Mouse (Mus musculus) bone marrow macrophage, adult 2 months (primary cell): Measurements from ENCODE around the gene Arfgap1. TPM values are rescaled to one million over a fixed set of nuclear protein-coding genes. Genes with fewer than 3 reads are reported as not detected.

Experiments
- H3K27ac ChIP-seq: 2 replicates; pipeline ENCODE4 v1.5.1; 2012; ENCODE audit warnings: low read depth, low read length; ENCODE audit not compliant: insufficient read depth
- H3K4me1 ChIP-seq: 2 replicates; pipeline ENCODE4 v1.6.1; 2012; ENCODE audit warnings: low read length; ENCODE audit not compliant: control insufficient read depth, insufficient read depth
- H3K4me3 ChIP-seq: 2 replicates; pipeline ENCODE4 v1.5.1; 2012; ENCODE audit warnings: mild to moderate bottlenecking, low read length, moderate library complexity; ENCODE audit not compliant: insufficient read depth
- CTCF ChIP-seq: IDR thresholded peaks from 2 replicates; pipeline ENCODE4 v1.5.1; 2012; ENCODE audit warnings: low read depth, mild to moderate bottlenecking, low read length, moderate library complexity
- POLR2A ChIP-seq: IDR thresholded peaks from 2 replicates; pipeline ENCODE4 v1.6.1; 2012; ENCODE audit warnings: mild to moderate bottlenecking, low read depth, low read length, borderline replicate concordance
- polyA plus RNA-seq: library from polyadenylated mRNA; stranded (reverse); fragments of >200 nt; gene quantifications from 2 replicates; pipeline ENCODE4 v1.2.4, GENCODE M21; 2012; ENCODE audit not compliant: missing spikeins, insufficient read depth, insufficient read length

Gene Arfgap1
- polyA plus RNA-seq, 1 experiment = 35.3 TPM

GRCm38 (mm10) chr2:180949947-180950346 is 17.1 kb upstream of the Arfgap1 start:
- no peaks in the 10 kb centered on the region for H3K4me1 ChIP-seq
- H3K4me3 ChIP-seq = no peak overlapping the region
- H3K27ac ChIP-seq = no peak overlapping the region
- TF ChIP-seq CTCF (no peak), POLR2A (no peak)

DNA sequence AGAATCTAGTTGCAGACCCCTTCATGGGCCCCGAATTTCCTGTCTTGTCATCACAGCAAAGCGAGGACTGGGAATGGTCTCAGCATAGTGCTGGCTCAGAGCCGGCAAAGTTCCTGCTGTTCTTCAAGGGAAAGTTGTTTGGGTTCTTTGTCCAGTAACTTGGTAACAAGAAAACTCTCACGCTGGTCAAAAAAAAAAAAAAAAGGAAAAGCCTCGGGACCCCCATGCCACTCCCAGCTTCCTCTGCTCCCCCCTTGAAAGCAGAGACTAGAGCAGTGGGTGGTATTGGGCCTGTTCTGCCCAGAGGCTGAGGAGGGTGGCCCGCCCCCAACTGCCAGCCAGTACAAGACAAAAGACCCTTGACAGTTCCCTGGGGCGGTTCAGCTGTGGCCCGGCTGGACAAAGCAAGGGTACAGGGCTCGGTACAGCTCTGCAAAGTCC is 14.3 kb upstream of the Arfgap1 start:
- Histone ChIP-seq H3K4me3 (no peak overlapping the region), H3K4me1 (peaks cover 8% of the 10 kb centered on the region), H3K27ac (no peak overlapping the region)
- TF ChIP-seq CTCF = no peak
- TF ChIP-seq POLR2A = no peak

- H3K4me1 ChIP-seq = peaks cover 8% of the 10 kb centered on the region
- H3K4me3 ChIP-seq = no peak overlapping the region
- TF ChIP-seq POLR2A (no peak), CTCF (no peak)
Measured at GRCm38 (mm10) chr2:180953638-180954037, 13.4 kb upstream of the Arfgap1 start.

GRCm38 (mm10) chr2:180954061-180955047 is 12.7 kb upstream of the Arfgap1 start, which contains the start of gene Nkain4:
Nkain4 (minus strand) TSS chr2:180954699.
- Histone ChIP-seq H3K4me3 (peak within 1 kb of the TSS; percentile 20; the same call in 1 of the 2 replicates), H3K27ac (no peak within 1 kb of the TSS), H3K4me1 (peaks cover 8% of the 10 kb centered on the region)
- no peak for TF ChIP-seq CTCF
- no peak for TF ChIP-seq POLR2A

More at GRCm38 (mm10) chr2:180953638-180954037, 13.4 kb upstream of the Arfgap1 start:
- no peak overlapping the region for H3K27ac ChIP-seq

- Histone ChIP-seq H3K4me1 (peaks cover 8% of the 10 kb centered on the region), H3K27ac (no peak overlapping the region), H3K4me3 (no peak overlapping the region)
- TF ChIP-seq POLR2A (no peak), CTCF (no peak)
Measured at GRCm38 (mm10) chr2:180959605-180960004, 7.4 kb upstream of the Arfgap1 start.

GRCm38 (mm10) chr2:180960187-180960586 is 6.8 kb upstream of the Arfgap1 start:
- Histone ChIP-seq H3K4me3 (no peak overlapping the region), H3K4me1 (peaks cover 8% of the 10 kb centered on the region), H3K27ac (no peak overlapping the region)
- TF ChIP-seq POLR2A (no peak), CTCF (no peak)

DNA sequence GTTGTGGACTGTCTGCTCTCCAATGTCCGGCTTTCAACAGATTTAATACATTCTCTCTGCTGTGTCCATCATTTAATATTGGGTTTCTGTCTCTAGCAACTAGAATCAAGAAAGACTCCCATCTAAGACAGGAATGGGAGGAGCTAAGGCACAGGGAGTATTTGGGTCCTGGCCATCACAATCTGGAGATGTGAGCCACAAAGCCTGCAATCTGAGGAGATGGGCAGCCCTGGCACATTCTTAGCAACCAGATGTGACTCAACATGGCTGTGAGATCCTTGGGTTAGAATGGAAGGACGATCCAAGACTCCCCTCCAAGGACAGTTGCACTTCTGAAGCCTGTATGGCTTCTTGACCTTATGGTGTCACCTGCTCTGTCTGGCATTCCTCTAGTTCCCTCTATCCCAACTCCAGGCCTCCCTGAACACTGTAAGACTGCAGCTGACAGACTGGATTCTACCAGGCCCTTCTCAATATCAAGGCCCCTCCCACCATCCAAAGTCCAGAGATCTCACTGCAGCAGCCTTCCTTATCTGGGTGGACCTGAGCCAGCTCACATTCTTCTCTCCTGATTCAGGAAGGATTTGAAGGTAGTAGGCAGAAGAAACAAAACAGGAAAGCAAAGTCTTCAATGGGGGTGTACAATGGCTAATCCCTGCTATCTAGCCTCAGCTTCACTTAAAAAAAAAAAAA is 4.3 kb upstream of the Arfgap1 start:
- no peak for TF ChIP-seq CTCF
- TF ChIP-seq POLR2A = no peak

GRCm38 (mm10) chr2:180963956-180964355 is 3.1 kb upstream of the Arfgap1 start:
- peak; percentile 81 for TF ChIP-seq CTCF
- no peak for TF ChIP-seq POLR2A
- H3K4me1 ChIP-seq = peaks cover 8% of the 10 kb centered on the region
- no peak overlapping the region for H3K4me3 ChIP-seq
- no peak overlapping the region for H3K27ac ChIP-seq

More for the DNA sequence above, 4.3 kb upstream of the Arfgap1 start:
- Histone ChIP-seq H3K27ac (no peak overlapping the region), H3K4me3 (no peak overlapping the region), H3K4me1 (peaks cover 3% of the 10 kb centered on the region)

DNA sequence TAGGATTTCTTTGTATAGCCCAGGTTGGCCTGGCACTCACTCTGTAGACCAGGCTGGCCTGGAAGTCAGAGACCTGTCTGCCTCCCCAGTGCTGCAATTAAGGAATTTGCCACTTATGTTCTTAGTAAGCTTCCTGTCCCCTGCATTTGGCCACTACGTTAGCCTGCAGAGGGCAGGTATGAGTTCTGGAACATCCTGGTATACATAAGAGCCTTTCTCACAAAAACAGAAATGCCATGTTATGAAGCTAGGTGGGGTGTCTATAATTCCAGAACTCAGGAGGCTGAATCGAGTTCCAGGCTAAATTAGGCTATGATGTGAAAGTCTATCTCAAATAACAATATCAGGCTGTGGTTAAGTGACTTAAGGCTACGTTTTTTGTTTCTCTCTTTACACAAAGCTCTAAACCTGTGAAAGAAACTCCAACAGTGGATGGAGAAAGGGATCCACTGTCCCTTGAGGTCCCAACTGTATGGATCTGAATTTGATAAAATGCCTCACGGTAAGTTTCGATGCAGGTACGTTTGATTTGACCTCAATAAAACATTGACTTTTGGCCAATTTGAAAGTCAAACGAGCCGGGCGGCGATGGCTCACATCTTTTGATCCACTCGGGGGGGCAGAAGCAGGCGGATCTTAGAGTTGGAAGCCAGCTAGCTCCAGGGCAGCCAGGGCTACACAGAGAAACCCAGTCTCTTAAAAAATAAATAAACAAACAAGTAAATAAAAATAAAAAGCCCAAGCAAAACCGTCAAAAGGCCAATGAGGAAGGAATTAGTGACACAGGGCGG is 738 bp upstream of the Arfgap1 start:
- H3K27ac ChIP-seq = peak overlapping the region; percentile 83
- TF ChIP-seq POLR2A = no peak
- TF ChIP-seq CTCF = no peak
- H3K4me1 ChIP-seq = peaks cover 27% of the 10 kb centered on the region
- H3K4me3 ChIP-seq = peak overlapping the region; percentile 98
